Mouse (Mus musculus) forebrain, embryonic 14.5 days (tissue): Measurements from ENCODE around the gene Ezr. TPM values are rescaled to one million over a fixed set of nuclear protein-coding genes. Genes with fewer than 3 reads are reported as not detected.

ENCODE experiments used
- ATAC-seq: fragments of 200-750 bp; cut with Nextera tagmentation; 2 replicates; pipeline ENCODE4 v1.8.0; 2017; ENCODE audit warnings: mild to moderate bottlenecking, moderate library complexity
- DNase-seq: peaks from one replicate; pipeline ENCODE4 v3.0.0-alpha.2; 2015; ENCODE audit warnings: low spot score
- H3K27ac ChIP-seq: fragments of 300-500 bp; sonication (generic); 2 replicates; pipeline ENCODE4 v1.5.1; 2014; ENCODE audit warnings: low read depth, mild to moderate bottlenecking, control low read depth, low read length, moderate library complexity
- H3K27me3 ChIP-seq: fragments of 300-500 bp; sonication (generic); replicated peaks from 2 replicates; pipeline ENCODE4 v1.6.1; 2014; ENCODE audit warnings: low read length, control low read depth, mixed read lengths; ENCODE audit not compliant: control insufficient read depth, insufficient read depth
- H3K36me3 ChIP-seq: fragments of 300-500 bp; sonication (generic); 2 replicates; pipeline ENCODE4 v1.6.1; 2014; ENCODE audit warnings: low read length, control low read depth; ENCODE audit not compliant: control insufficient read depth, insufficient read depth
- H3K4me1 ChIP-seq: fragments of 300-500 bp; sonication (generic); 2 replicates; pipeline ENCODE4 v1.6.1; 2014; ENCODE audit warnings: antibody characterized with exemption, low read length, control low read depth; ENCODE audit not compliant: control insufficient read depth, insufficient read depth
- H3K4me2 ChIP-seq: fragments of 300-500 bp; sonication (generic); 2 replicates; pipeline ENCODE4 v1.6.1; 2014; ENCODE audit warnings: mild to moderate bottlenecking, control low read depth, low read length
- H3K4me3 ChIP-seq: fragments of 300-500 bp; sonication (generic); 2 replicates; pipeline ENCODE4 v1.5.1; 2014; ENCODE audit warnings: low read depth, low read length, control low read depth
- H3K9ac ChIP-seq: fragments of 300-500 bp; sonication (generic); 2 replicates; pipeline ENCODE4 v1.6.1; 2014; ENCODE audit warnings: mild to moderate bottlenecking, low read length, control low read depth, moderate library complexity
- H3K9me3 ChIP-seq: fragments of 300-500 bp; sonication (generic); replicated peaks from 2 replicates; pipeline ENCODE4 v1.6.1; 2016; ENCODE audit warnings: low read length, control low read depth, mixed read lengths; ENCODE audit not compliant: control insufficient read depth
- WGBS: fragments of 180-500 bp; shearing (Covaris S2); extraction: QIAGEN DNeasy Blood & Tissue Kit; methylation state at CpG from one replicate; pipeline ENCODE4 v1.1.7; 2014; 5-methylcytosine and 5-hydroxymethylcytosine counted together
- polyA plus RNA-seq: library from polyadenylated mRNA; unstranded; fragments of >200 nt; fragmentation: Nextera tagmentation; extraction: Ambion mirVana; gene quantifications from 2 replicates; pipeline ENCODE4 v1.2.1, GENCODE M21; 2014

Ezr gene
- polyA plus RNA-seq, 1 experiment from 2014 or later, result 94.0 TPM

- no peaks in the 10 kb centered on the region for H3K36me3 ChIP-seq
- ATAC-seq, result no peak
These were observed 504 bp downstream of the Ezr start for GRCm38 (mm10) chr17:6782033-6782526.

DNA sequence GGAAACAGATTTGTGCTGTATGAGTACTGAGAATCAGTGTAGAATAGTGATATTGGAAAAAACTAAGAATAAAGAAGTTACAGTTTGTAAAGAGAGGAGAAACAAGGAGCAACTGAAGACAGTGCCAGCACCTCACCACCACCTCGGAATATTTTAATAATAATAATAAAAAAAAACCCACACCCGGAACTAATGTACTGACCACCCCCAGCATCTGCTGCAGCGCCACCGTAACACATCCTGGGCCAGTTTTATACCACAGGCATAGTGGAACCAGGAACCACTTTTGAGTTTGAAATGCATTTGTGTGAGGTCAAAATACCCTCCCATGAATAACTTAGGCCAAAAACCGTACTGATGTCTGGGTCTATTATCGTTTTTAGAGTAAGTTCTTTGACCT lies 1.3 kb downstream of the Ezr start:
- Histone ChIP-seq H3K4me3 (peak overlapping the region; percentile 67), H3K36me3 (no peaks in the 10 kb centered on the region), H3K27me3 (no peaks in the 10 kb centered on the region), H3K9me3 (no peaks in the 10 kb centered on the region), H3K9ac (peak overlapping the region; percentile 46; the same call in 1 of the 2 replicates), H3K4me2 (peak overlapping the region; percentile 95), H3K4me1 (peaks cover 9% of the 10 kb centered on the region), H3K27ac (no peak overlapping the region)
- DNase-seq (no peak), ATAC-seq (no peak)
- 46% methylated on average over 6 of the region's 6 CpGs for WGBS

More at GRCm38 (mm10) chr17:6782033-6782526, 504 bp downstream of the Ezr start:
- Histone ChIP-seq H3K27ac (peak overlapping the region; percentile 60; the same call in 1 of the 2 replicates), H3K4me3 (peak overlapping the region; percentile 67), H3K27me3 (no peaks in the 10 kb centered on the region), H3K4me1 (peaks cover 6% of the 10 kb centered on the region), H3K9me3 (no peaks in the 10 kb centered on the region), H3K4me2 (peak overlapping the region; percentile 95), H3K9ac (peak overlapping the region; percentile 78)
- DNase-seq, result peak; percentile 30
- under 1% methylated on average over 21 of the region's 21 CpGs for WGBS

DNA sequence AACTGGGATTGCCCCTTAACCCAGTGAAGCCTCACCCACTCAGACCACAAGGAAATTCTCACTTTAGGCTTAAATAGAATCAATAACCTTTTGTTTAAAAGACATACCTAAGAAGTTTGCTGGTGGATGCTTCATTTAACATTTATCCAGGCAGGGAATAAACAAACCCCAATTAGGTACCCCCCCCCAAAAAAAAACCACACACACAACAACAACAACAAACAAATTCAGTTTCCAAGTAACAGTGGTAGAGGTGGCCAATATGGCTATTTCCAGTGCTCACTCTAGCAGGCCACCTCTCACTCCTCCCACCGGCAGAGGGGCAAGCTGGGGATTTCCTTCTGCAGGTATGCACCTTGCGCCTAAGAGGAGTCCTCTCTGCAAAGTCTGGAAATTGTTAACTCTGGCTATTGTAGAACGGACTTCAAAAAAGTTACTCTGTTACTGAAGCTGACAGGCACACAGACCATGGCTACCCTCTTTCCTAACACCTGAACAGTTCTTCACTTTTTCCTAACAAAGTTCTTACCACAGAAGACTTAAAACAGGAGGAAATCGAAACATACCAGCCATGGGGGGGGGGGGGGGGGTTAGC lies 2.0 kb downstream of the Ezr start:
- Histone ChIP-seq H3K4me3 (peak overlapping the region; percentile 67), H3K9ac (no peak overlapping the region), H3K36me3 (no peaks in the 10 kb centered on the region), H3K4me1 (peaks cover 12% of the 10 kb centered on the region), H3K4me2 (peak overlapping the region; percentile 95), H3K27me3 (no peaks in the 10 kb centered on the region), H3K9me3 (no peaks in the 10 kb centered on the region), H3K27ac (no peak overlapping the region)
- no peak for ATAC-seq
- no peak for DNase-seq
- WGBS, result 59% methylated on average over 4 of the region's 4 CpGs

DNA sequence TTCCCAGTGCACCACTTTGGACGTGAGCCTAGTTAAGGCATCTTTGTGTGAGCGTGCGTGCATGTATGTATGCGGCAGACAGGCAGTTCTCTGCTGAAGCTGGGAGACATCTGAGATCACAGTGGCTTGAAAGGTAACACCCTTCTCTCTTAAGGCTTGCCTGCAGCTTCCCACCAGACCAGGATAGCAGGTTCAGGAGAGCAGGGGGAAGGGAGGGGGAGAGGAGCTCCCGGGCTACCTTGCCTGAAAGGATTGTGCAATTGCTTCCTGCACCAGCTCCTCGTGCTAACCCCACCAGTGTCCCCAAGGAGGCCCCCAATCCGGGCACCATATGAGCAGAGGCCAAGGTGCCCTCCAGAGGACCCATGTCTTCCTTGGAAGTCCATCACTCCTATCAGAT lies 3.0 kb downstream of the Ezr start:
- Histone ChIP-seq H3K9ac (peak overlapping the region; percentile 49; the same call in 1 of the 2 replicates), H3K27ac (peak overlapping the region; percentile 33; the same call in 1 of the 2 replicates), H3K36me3 (no peaks in the 10 kb centered on the region), H3K9me3 (no peaks in the 10 kb centered on the region), H3K4me3 (peak overlapping the region; percentile 67), H3K4me2 (peak overlapping the region; percentile 95), H3K27me3 (no peaks in the 10 kb centered on the region), H3K4me1 (peaks cover 12% of the 10 kb centered on the region)
- 21% methylated on average over 6 of the region's 7 CpGs for WGBS
- DNase-seq (no peak), ATAC-seq (no peak)

DNA sequence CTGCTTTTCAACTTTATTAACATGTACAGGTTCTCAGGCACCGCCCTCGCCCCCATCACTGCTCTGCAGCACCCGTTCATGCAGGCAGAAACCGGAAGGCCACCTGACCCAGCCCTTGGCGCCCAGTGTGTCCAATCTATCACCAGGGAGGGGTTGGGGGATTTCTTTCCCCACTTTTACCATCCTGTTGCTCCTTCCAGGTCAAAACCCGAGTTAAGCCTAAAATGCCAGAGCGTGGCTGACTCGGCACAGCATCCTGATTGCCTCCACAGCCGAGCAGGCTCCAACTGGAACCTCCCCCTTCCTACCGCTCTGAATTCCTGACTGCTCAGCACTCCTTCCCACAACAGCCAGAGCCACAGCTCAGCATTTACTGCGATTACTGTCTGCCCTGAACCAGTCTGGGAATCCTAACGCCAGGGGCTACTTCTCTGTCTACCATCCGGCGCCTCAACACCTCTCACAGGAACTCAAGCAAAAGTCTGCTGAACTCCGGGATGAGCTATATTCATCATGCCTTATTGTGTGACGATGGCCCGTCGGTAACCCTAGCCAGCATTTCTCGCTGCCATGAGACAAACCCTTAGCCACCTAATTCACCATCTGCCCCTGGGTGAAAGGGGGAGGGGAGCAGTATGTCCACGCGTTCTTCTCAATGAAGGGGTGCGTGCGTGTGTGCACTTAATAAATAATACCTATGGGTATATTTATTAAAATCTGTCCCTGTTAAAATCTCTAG lies 3.6 kb downstream of the Ezr start:
- peaks cover 12% of the 10 kb centered on the region for H3K4me1 ChIP-seq
- ATAC-seq (0 out of 2 replicates have a peak, but pooled peaks have one; percentile 35), DNase-seq (peak; percentile 66)
- no peaks in the 10 kb centered on the region for H3K36me3 ChIP-seq
- H3K4me3 ChIP-seq, result peak overlapping the region; percentile 67
- no peaks in the 10 kb centered on the region for H3K27me3 ChIP-seq
- peak overlapping the region; percentile 49 for H3K9ac ChIP-seq
- WGBS, result 7% methylated on average over 23 of the region's 23 CpGs
- H3K4me2 ChIP-seq, result peak overlapping the region; percentile 95
- peak overlapping the region; percentile 33; the same call in 1 of the 2 replicates for H3K27ac ChIP-seq
- H3K9me3 ChIP-seq, result no peaks in the 10 kb centered on the region

DNA sequence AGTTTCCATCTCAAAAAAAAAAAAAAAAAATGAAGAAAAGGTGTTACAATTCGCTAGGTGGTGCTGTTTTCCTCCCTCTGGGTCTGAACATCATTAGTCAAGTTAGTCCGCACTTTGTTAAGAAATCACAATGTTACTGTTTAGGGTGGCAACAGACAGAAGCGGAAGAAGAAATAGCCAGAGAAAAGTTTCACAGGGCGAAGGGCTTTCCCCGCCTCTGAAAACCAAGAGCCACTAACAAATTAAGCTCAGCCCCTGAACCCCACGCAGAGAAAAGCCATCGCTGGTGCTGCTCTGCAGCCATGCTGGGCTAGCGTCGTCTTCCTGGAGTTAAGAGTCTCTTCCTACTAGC lies 4.3 kb downstream of the Ezr start:
- 0% methylated on average over 9 of the region's 9 CpGs for WGBS
- peak; percentile 74 for DNase-seq
- Histone ChIP-seq H3K4me3 (peak overlapping the region; percentile 67), H3K4me1 (peaks cover 12% of the 10 kb centered on the region), H3K27ac (no peak overlapping the region), H3K9me3 (no peaks in the 10 kb centered on the region), H3K27me3 (no peaks in the 10 kb centered on the region), H3K9ac (peak overlapping the region; percentile 49), H3K36me3 (no peaks in the 10 kb centered on the region), H3K4me2 (peak overlapping the region; percentile 95)
- ATAC-seq, result no peak

DNA sequence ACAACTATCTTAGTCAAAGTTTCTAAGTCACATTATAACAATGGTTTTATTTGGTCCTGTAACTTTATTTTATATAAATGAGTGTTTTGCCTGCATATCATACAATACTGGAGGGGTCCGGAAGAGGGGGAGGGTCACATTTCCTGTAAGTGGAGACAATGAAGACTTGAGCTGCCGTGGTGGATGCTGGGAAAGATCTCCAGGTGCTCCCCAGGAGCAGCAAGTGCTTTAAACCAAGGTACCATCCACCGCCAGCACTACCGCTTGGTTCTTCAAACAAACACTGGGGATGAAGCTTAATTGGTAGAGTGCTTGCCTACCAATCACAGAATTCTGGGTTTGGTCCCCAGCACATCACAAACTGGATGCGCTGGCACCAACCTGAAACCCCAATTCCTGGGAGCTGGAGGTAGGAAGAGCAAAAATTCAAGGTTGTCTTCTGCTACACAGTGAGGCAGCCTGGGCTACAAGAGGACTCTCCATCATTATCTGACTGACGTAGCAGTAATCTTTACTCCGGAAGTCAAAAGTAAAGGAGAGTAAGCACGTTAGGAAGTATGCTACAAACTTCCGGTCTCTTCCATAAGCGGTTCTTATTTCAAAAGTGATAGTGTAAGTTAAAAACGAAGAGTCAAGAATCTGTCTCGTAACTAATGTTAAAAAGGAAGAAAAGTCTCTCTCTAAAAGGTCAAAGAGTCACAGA lies 4.8 kb downstream of the Ezr start:
- H3K4me2 ChIP-seq, result peak overlapping the region; percentile 95; the same call in 1 of the 2 replicates
- no peaks in the 10 kb centered on the region for H3K27me3 ChIP-seq
- H3K36me3 ChIP-seq, result no peaks in the 10 kb centered on the region
- no peak overlapping the region for H3K27ac ChIP-seq
- 70% methylated on average over 12 of the region's 12 CpGs for WGBS
- H3K9ac ChIP-seq, result no peak overlapping the region
- no peak for DNase-seq
- ATAC-seq, result no peak
- H3K4me3 ChIP-seq, result 0 out of 2 replicates have a peak overlapping the region, but pooled peaks have one; percentile 67
- peaks cover 12% of the 10 kb centered on the region for H3K4me1 ChIP-seq
- no peaks in the 10 kb centered on the region for H3K9me3 ChIP-seq

- H3K4me1 ChIP-seq, result peaks cover 12% of the 10 kb centered on the region
- H3K4me2 ChIP-seq, result no peak overlapping the region
- no peak overlapping the region for H3K27ac ChIP-seq
- DNase-seq (no peak), ATAC-seq (no peak)
- H3K27me3 ChIP-seq, result no peaks in the 10 kb centered on the region
- H3K9ac ChIP-seq, result no peak overlapping the region
- no peaks in the 10 kb centered on the region for H3K9me3 ChIP-seq
- H3K36me3 ChIP-seq, result no peaks in the 10 kb centered on the region
- 77% methylated on average over 6 of the region's 6 CpGs for WGBS
- H3K4me3 ChIP-seq, result no peak overlapping the region
These were observed 5.5 kb downstream of the Ezr start for GRCm38 (mm10) chr17:6777061-6777460.
